Mouse (Mus musculus): ENCODE measurements at regions not wholly inside any gene's neighbourhood (a gene's known extent, or its start where the extent isn't known, plus 50 kb on each side); places are given as distances from the start of the nearest gene placed in this dataset.
A peak's percentile ranks its signal among the peaks of the same experiment; 100 is the strongest.

- Histone ChIP-seq H3K4me1 (ENCODE audit: control insufficient read depth, insufficient read depth, low read length) (no peaks in the 10 kb centered on the region), H3K27ac (ENCODE audit: control insufficient read depth, insufficient read depth, low read depth, low read length) (no peak overlapping the region), H3K4me3 (ENCODE audit: control insufficient read depth, low read depth, low read length) (no peak overlapping the region), H3K36me3 (ENCODE audit: control insufficient read depth, insufficient read depth, low read length) (no peaks in the 10 kb centered on the region), H3K27me3 (ENCODE audit: control insufficient read depth, insufficient read depth, low read length) (no peaks in the 10 kb centered on the region)
- TF ChIP-seq POLR2A (IDR thresholded peaks at IDR 0.05; ENCODE audit: control insufficient read depth, low read depth, low read length) (no peak), CTCF (IDR thresholded peaks at IDR 0.05; ENCODE audit: control insufficient read depth, insufficient read depth, insufficient replicate concordance, low read depth, low read length) (no peak)
Measured at GRCm38 (mm10) chr16:9275426-9275825, 445.5 kb downstream of the 1810013L24Rik start.

- no peak overlapping the region for H3K4me3 ChIP-seq (ENCODE audit: control insufficient read depth, low read depth, low read length)
- no peaks in the 10 kb centered on the region for H3K27me3 ChIP-seq (ENCODE audit: control insufficient read depth, insufficient read depth, low read length)
- TF ChIP-seq CTCF (IDR thresholded peaks at IDR 0.05; ENCODE audit: control insufficient read depth, insufficient read depth, insufficient replicate concordance, low read depth, low read length) (no peak), POLR2A (IDR thresholded peaks at IDR 0.05; ENCODE audit: control insufficient read depth, low read depth, low read length) (no peak)
- no peak overlapping the region for H3K27ac ChIP-seq (ENCODE audit: control insufficient read depth, insufficient read depth, low read depth, low read length)
- no peaks in the 10 kb centered on the region for H3K36me3 ChIP-seq (ENCODE audit: control insufficient read depth, insufficient read depth, low read length)
- H3K4me1 ChIP-seq (ENCODE audit: control insufficient read depth, insufficient read depth, low read length) = 0 out of 2 replicates have a peak, but pooled peaks cover 2% of the 10 kb centered on the region
Measured at GRCm38 (mm10) chr16:9277064-9277463, 447.2 kb downstream of the 1810013L24Rik start.

- Histone ChIP-seq H3K27me3 (ENCODE audit: control insufficient read depth, insufficient read depth, low read length) (no peaks in the 10 kb centered on the region), H3K4me1 (ENCODE audit: control insufficient read depth, insufficient read depth, low read length) (0 out of 2 replicates have a peak, but pooled peaks cover 2% of the 10 kb centered on the region), H3K4me3 (ENCODE audit: control insufficient read depth, low read depth, low read length) (peak overlapping the region; percentile 49), H3K36me3 (ENCODE audit: control insufficient read depth, insufficient read depth, low read length) (no peaks in the 10 kb centered on the region), H3K27ac (ENCODE audit: control insufficient read depth, insufficient read depth, low read depth, low read length) (no peak overlapping the region)
- TF ChIP-seq CTCF (IDR thresholded peaks at IDR 0.05; ENCODE audit: control insufficient read depth, insufficient read depth, insufficient replicate concordance, low read depth, low read length) = no peak
- no peak for TF ChIP-seq POLR2A (IDR thresholded peaks at IDR 0.05; ENCODE audit: control insufficient read depth, low read depth, low read length)
Measured at GRCm38 (mm10) chr16:9279726-9280125, 449.8 kb downstream of the 1810013L24Rik start.

GRCm38 (mm10) chr16:9280431-9280830 lies 450.5 kb downstream of the 1810013L24Rik start:
- TF ChIP-seq CTCF (IDR thresholded peaks at IDR 0.05; ENCODE audit: control insufficient read depth, insufficient read depth, insufficient replicate concordance, low read depth, low read length) = no peak
- no peak for TF ChIP-seq POLR2A (IDR thresholded peaks at IDR 0.05; ENCODE audit: control insufficient read depth, low read depth, low read length)
- no peaks in the 10 kb centered on the region for H3K36me3 ChIP-seq (ENCODE audit: control insufficient read depth, insufficient read depth, low read length)
- no peak overlapping the region for H3K27ac ChIP-seq (ENCODE audit: control insufficient read depth, insufficient read depth, low read depth, low read length)

GRCm38 (mm10) chr16:9280931-9281330 lies 451.0 kb downstream of the 1810013L24Rik start:
- H3K36me3 ChIP-seq (ENCODE audit: control insufficient read depth, insufficient read depth, low read length) = no peaks in the 10 kb centered on the region
- TF ChIP-seq POLR2A (IDR thresholded peaks at IDR 0.05; ENCODE audit: control insufficient read depth, low read depth, low read length) (peak; percentile 44; the same call in 1 of the 2 replicates), CTCF (IDR thresholded peaks at IDR 0.05; ENCODE audit: control insufficient read depth, insufficient read depth, insufficient replicate concordance, low read depth, low read length) (no peak)
- no peak overlapping the region for H3K27ac ChIP-seq (ENCODE audit: control insufficient read depth, insufficient read depth, low read depth, low read length)
- no peaks in the 10 kb centered on the region for H3K27me3 ChIP-seq (ENCODE audit: control insufficient read depth, insufficient read depth, low read length)
- peak overlapping the region; percentile 6; the same call in 1 of the 2 replicates for H3K4me3 ChIP-seq (ENCODE audit: control insufficient read depth, low read depth, low read length)
- 0 out of 2 replicates have a peak, but pooled peaks cover 2% of the 10 kb centered on the region for H3K4me1 ChIP-seq (ENCODE audit: control insufficient read depth, insufficient read depth, low read length)

More at GRCm38 (mm10) chr16:9280431-9280830, 450.5 kb downstream of the 1810013L24Rik start:
- 0 out of 2 replicates have a peak, but pooled peaks cover 2% of the 10 kb centered on the region for H3K4me1 ChIP-seq (ENCODE audit: control insufficient read depth, insufficient read depth, low read length)
- no peaks in the 10 kb centered on the region for H3K27me3 ChIP-seq (ENCODE audit: control insufficient read depth, insufficient read depth, low read length)
- H3K4me3 ChIP-seq (ENCODE audit: control insufficient read depth, low read depth, low read length) = peak overlapping the region; percentile 49; the same call in 1 of the 2 replicates

GRCm38 (mm10) chr16:9284423-9284822 lies 454.5 kb downstream of the 1810013L24Rik start:
- TF ChIP-seq POLR2A (IDR thresholded peaks at IDR 0.05; ENCODE audit: control insufficient read depth, low read depth, low read length) (no peak), CTCF (IDR thresholded peaks at IDR 0.05; ENCODE audit: control insufficient read depth, insufficient read depth, insufficient replicate concordance, low read depth, low read length) (no peak)
- H3K27ac ChIP-seq (ENCODE audit: control insufficient read depth, insufficient read depth, low read depth, low read length) = no peak overlapping the region
- H3K4me1 ChIP-seq (ENCODE audit: control insufficient read depth, insufficient read depth, low read length) = 0 out of 2 replicates have a peak, but pooled peaks cover 2% of the 10 kb centered on the region
- no peak overlapping the region for H3K4me3 ChIP-seq (ENCODE audit: control insufficient read depth, low read depth, low read length)
- H3K27me3 ChIP-seq (ENCODE audit: control insufficient read depth, insufficient read depth, low read length) = no peaks in the 10 kb centered on the region
- no peaks in the 10 kb centered on the region for H3K36me3 ChIP-seq (ENCODE audit: control insufficient read depth, insufficient read depth, low read length)

- Histone ChIP-seq H3K27me3 (ENCODE audit: control insufficient read depth, insufficient read depth, low read length) (no peaks in the 10 kb centered on the region), H3K27ac (ENCODE audit: control insufficient read depth, insufficient read depth, low read depth, low read length) (no peak overlapping the region), H3K4me3 (ENCODE audit: control insufficient read depth, low read depth, low read length) (no peak overlapping the region), H3K4me1 (ENCODE audit: control insufficient read depth, insufficient read depth, low read length) (0 out of 2 replicates have a peak, but pooled peaks cover under 1% of the 10 kb centered on the region), H3K36me3 (ENCODE audit: control insufficient read depth, insufficient read depth, low read length) (no peaks in the 10 kb centered on the region)
- TF ChIP-seq CTCF (IDR thresholded peaks at IDR 0.05; ENCODE audit: control insufficient read depth, insufficient read depth, insufficient replicate concordance, low read depth, low read length) (no peak), POLR2A (IDR thresholded peaks at IDR 0.05; ENCODE audit: control insufficient read depth, low read depth, low read length) (no peak)
Measured at GRCm38 (mm10) chr16:9285921-9286320, 456.0 kb downstream of the 1810013L24Rik start.

All from testis, adult 2 months (tissue).